Mouse (Mus musculus) heart, embryonic 12.5 days (tissue): ENCODE results near the gene Mast3. TPM values are rescaled to one million over a fixed set of nuclear protein-coding genes. Genes with fewer than 3 reads are reported as not detected.

ENCODE experiments used
- ATAC-seq: fragments of 200-750 bp; cut with Nextera tagmentation; 2 replicates; pipeline ENCODE4 v1.8.0; 2017; ENCODE audit warnings: moderate TSS enrichment, moderate library complexity; ENCODE audit not compliant: insufficient number of reproducible peaks, low FRiP score
- H3K27ac ChIP-seq: fragments of 300-500 bp; sonication (generic); 2 replicates; pipeline ENCODE4 v1.5.1; 2016; ENCODE audit warnings: mild to moderate bottlenecking, moderate library complexity; ENCODE audit not compliant: poor library complexity, severe bottlenecking
- H3K27me3 ChIP-seq: fragments of 300-500 bp; sonication (generic); replicated peaks from 2 replicates; pipeline ENCODE4 v1.6.1; 2016; ENCODE audit warnings: mild to moderate bottlenecking, moderate library complexity
- H3K36me3 ChIP-seq: fragments of 300-500 bp; sonication (generic); 2 replicates; pipeline ENCODE4 v1.6.1; 2016; ENCODE audit warnings: mild to moderate bottlenecking, moderate library complexity
- H3K4me1 ChIP-seq: fragments of 300-500 bp; sonication (generic); replicated peaks from 2 replicates; pipeline ENCODE4 v1.6.1; 2016; ENCODE audit warnings: mild to moderate bottlenecking
- H3K4me2 ChIP-seq: fragments of 300-500 bp; sonication (generic); 2 replicates; pipeline ENCODE4 v1.6.1; 2016; ENCODE audit warnings: mild to moderate bottlenecking, moderate library complexity
- H3K4me3 ChIP-seq: fragments of 300-500 bp; sonication (generic); 2 replicates; pipeline ENCODE4 v1.5.1; 2016; ENCODE audit warnings: mild to moderate bottlenecking
- H3K9ac ChIP-seq: fragments of 300-500 bp; sonication (generic); 2 replicates; pipeline ENCODE4 v1.6.1; 2016; ENCODE audit warnings: mild to moderate bottlenecking, moderate library complexity
- H3K9me3 ChIP-seq: fragments of 300-500 bp; sonication (generic); replicated peaks from 2 replicates; pipeline ENCODE4 v1.6.1; 2016; ENCODE audit warnings: mild to moderate bottlenecking, moderate library complexity
- WGBS: fragments of 180-500 bp; shearing (Covaris S2); methylation state at CpG from one replicate; pipeline ENCODE4 v1.1.7; 2016; 5-methylcytosine and 5-hydroxymethylcytosine counted together
- polyA plus RNA-seq: library from polyadenylated mRNA; unstranded; fragments of >200 nt; fragmentation: Nextera tagmentation; extraction: Ambion mirVana; gene quantifications from 2 replicates; pipeline ENCODE4 v1.2.1, GENCODE M21; 2016

Gene Mast3
- 7.2 and 8.1 TPM in 2 replicates for polyA plus RNA-seq

DNA sequence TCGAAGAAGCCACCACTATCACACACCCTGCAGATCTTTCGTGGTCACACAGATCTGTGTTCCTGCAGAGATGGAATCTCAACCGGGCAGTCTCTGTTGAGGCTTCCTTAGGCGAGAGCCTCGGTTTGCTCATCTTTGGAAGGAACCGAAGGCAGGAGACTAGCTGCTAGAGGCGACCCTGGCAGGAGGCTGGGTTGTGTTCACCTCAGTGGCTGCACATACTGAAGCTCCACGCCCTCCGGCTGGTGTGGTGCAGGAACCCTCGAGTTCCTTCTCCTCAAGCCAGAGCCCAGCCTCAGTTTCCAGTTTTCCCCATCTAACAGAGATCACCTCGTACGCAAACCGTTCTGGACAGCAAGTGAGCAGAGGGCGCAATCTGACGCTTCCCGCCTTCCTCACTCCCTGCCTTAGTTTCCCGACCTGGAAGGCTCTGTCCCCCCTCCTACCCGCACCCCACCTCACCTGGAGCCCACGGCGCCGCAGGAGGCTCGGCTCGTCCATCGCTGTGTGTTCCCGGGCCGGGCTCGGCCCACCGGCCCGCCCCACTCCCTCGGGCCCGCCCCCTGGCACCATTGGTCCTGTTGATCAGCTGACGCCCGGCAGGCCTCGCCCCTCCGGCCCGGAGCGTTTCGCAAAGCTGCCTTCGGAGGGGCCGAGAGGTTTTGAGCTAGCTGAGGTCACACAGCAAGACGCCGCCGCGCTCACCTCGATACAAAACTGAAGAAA lies at the start of gene Mast3:
TSS of gene Mast3 (minus strand) at position 574 of the 726 bp plus-strand sequence.
- no peaks in the 10 kb centered on the region for H3K9me3 ChIP-seq
- peak within 1 kb of the TSS; percentile 46 for H3K4me3 ChIP-seq
- H3K27me3 ChIP-seq = peaks cover 68% of the 10 kb centered on the region
- WGBS = under 1% methylated on average over 45 of the region's 45 CpGs
- H3K4me2 ChIP-seq = peak within 1 kb of the TSS; percentile 77
- peaks cover 12% of the 10 kb centered on the region for H3K4me1 ChIP-seq
- peak within 1 kb of the TSS; percentile 68 for H3K9ac ChIP-seq
- H3K27ac ChIP-seq = no peak within 1 kb of the TSS
- no peaks in the 10 kb centered on the region for H3K36me3 ChIP-seq
- ATAC-seq = peak; percentile 91

DNA sequence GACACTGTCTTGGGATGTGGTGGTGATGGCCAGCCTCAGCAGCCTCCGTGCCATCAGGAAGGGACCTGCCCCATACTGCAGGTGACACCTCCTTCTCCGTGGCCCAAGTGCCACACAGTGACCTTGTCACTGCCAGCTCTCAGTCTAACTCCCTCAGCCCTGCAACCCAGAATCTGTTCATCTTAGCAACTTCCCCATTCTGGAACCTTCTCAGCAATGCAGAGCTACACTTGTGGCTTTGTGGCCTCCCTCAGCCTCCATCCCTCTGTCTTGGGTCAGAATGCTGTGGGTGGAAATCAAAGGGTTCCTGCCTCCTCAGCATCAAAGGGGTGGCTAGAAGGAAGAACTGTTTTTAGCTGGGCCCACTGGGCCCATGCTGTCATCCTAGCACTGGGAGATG lies 49.0 kb upstream of the Mast3 start:
- H3K9me3 ChIP-seq = no peaks in the 10 kb centered on the region
- H3K4me2 ChIP-seq = no peak overlapping the region
- no peak overlapping the region for H3K4me3 ChIP-seq
- WGBS = 66% methylated on average over 2 of the region's 2 CpGs
- H3K36me3 ChIP-seq = no peaks in the 10 kb centered on the region
- ATAC-seq = no peak
- no peak overlapping the region for H3K9ac ChIP-seq
- no peak overlapping the region for H3K27ac ChIP-seq
- peaks cover 44% of the 10 kb centered on the region for H3K27me3 ChIP-seq
- peaks cover 20% of the 10 kb centered on the region for H3K4me1 ChIP-seq

DNA sequence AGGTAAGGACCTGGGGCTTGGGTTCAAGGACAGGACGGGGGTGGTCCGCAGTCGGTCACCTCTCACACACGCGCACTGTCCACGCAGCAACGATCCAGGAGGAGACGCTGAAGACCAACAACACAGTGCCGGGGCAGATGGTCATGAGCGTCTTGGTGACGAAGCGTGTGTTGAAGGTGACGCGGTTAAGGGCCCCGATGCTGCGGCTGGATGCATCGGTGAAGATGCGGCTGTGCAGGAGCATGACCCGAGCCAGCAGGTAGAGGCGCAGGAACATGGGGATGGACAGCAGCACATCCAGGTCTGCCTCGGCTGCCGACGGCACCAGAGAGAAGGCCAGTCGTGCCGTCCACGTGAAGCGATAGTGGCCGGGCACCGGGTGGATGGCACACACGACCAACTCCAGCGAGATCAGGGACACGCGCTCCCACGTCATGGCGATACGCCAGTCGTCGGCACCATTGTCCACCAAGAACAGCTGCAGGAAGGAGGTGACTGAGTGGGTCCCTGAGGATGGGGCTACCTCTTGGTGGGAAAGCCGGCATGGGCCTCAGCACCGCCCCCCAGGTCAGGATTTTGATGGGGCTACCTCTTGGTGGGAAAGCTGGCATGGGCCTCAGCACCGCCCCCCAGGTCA lies 47.9 kb upstream of the Mast3 start:
- no peak overlapping the region for H3K4me2 ChIP-seq
- no peak overlapping the region for H3K27ac ChIP-seq
- no peaks in the 10 kb centered on the region for H3K9me3 ChIP-seq
- no peak for ATAC-seq
- peaks cover 20% of the 10 kb centered on the region for H3K4me1 ChIP-seq
- no peak overlapping the region for H3K9ac ChIP-seq
- H3K36me3 ChIP-seq = no peaks in the 10 kb centered on the region
- no peak overlapping the region for H3K4me3 ChIP-seq
- WGBS = 85% methylated on average over 41 of the region's 41 CpGs
- peaks cover 55% of the 10 kb centered on the region for H3K27me3 ChIP-seq

GRCm38 (mm10) chr8:70851837-70852236 lies 47.0 kb upstream of the Mast3 start:
- Histone ChIP-seq H3K4me2 (no peak overlapping the region), H3K4me3 (no peak overlapping the region), H3K27me3 (peaks cover 57% of the 10 kb centered on the region), H3K36me3 (no peaks in the 10 kb centered on the region), H3K9me3 (no peaks in the 10 kb centered on the region), H3K4me1 (peaks cover 12% of the 10 kb centered on the region), H3K9ac (0 out of 2 replicates have a peak overlapping the region, but pooled peaks have one; percentile 32), H3K27ac (no peak overlapping the region)
- WGBS = 51% methylated on average over 6 of the region's 6 CpGs
- no peak for ATAC-seq

DNA sequence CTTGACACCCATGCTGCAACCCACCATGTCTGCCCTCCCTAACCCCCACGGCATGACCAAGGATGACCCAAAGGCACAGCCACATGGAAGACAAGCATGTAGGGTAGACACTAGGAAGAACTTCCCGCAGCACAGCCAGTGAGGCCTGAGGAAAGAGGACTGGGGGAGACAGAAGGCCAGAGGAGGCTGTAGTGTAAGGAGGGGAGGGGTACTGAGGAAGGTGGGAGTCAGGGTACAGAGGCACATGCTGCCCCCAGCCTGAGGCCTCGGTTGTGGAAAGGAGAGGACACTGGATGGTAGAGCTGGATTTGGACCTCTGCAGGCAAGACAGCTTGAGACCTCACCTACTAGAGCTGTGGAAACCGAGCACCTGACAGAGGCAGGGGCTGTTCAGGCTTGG lies 46.1 kb upstream of the Mast3 start:
- WGBS = 85% methylated on average over 4 of the region's 4 CpGs
- no peaks in the 10 kb centered on the region for H3K9me3 ChIP-seq
- peaks cover 58% of the 10 kb centered on the region for H3K27me3 ChIP-seq
- H3K9ac ChIP-seq = no peak overlapping the region
- ATAC-seq = no peak
- H3K4me2 ChIP-seq = no peak overlapping the region
- H3K4me1 ChIP-seq = peaks cover 7% of the 10 kb centered on the region; the same call in 1 of the 2 replicates
- no peak overlapping the region for H3K4me3 ChIP-seq
- H3K27ac ChIP-seq = no peak overlapping the region
- no peaks in the 10 kb centered on the region for H3K36me3 ChIP-seq

DNA sequence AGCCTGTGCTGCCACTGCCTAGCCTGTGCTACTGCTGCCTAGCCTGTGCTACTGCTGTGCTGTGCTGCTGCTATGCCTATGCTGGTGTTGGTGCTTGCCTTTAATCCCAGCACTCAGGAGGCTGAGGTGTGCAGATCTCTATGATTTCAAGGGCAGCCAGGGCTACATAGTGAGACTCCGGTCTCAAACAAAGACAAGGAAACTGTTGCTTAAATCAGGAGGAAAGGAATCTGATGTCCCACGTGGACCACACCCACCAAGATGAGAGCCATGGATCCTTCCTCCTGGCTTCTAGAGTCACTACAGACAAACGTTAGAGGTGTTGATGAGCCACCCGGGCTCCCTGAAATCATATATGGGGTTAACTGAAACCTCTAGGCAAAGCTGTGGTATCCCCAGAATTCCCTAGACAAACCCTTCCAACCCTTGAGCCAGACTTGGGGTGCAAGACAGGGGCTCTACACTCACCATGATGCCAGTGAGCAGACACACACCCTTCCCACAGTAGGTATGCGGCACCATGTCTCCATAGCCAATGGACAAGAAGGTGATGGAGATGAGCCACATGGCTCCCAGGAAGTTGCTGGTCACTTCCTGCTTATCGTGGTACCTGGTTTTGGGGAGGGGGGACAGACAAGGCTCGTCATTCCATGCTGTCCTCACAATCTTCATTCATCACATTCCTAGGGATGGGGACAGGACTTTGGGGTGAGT lies 45.4 kb upstream of the Mast3 start:
- 65% methylated on average over 7 of the region's 7 CpGs for whole genome bisulfite sequencing

DNA sequence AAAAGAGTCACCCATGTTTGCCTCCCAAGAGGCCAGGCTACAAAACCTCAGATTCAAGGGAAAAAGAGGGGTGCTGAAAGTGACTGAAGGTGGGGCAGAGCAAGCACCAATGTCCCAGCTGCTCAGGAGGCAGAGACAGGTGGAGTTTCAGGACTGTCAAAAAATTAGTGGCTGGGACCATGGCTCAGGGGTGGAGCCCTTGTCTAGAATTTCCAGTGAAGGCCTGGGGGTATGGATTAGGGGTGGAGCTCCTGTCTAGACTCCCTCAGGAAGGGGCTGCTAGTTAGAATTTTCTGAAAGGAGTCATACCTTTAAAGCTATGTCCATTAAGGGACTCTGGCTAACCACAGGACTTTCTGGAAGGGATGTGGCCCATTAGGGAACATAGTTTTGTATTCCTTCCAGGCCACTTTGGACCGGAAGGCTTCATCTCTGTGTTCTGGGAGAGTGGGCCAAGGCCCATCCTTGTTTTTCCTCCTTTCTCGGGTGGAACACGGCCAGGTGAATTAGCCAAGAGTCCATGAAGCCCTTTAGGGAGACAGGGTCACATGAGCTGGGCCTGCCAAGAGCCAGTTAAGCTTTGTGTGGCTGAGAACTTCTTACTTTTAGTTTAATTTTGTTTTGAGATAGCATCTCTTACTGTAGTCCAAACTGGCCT lies 44.6 kb upstream of the Mast3 start:
- no peak overlapping the region for H3K9ac ChIP-seq
- no peaks in the 10 kb centered on the region for H3K36me3 ChIP-seq
- H3K9me3 ChIP-seq = no peaks in the 10 kb centered on the region
- 72% methylated on average over 3 of the region's 3 CpGs for WGBS
- H3K4me3 ChIP-seq = no peak overlapping the region
- no peak for ATAC-seq
- H3K4me2 ChIP-seq = no peak overlapping the region
- H3K27ac ChIP-seq = no peak overlapping the region
- peaks cover 7% of the 10 kb centered on the region; the same call in 1 of the 2 replicates for H3K4me1 ChIP-seq
- peaks cover 51% of the 10 kb centered on the region for H3K27me3 ChIP-seq

More for the DNA sequence above, 45.4 kb upstream of the Mast3 start:
- Histone ChIP-seq H3K4me2 (no peak overlapping the region), H3K9me3 (no peaks in the 10 kb centered on the region), H3K4me3 (no peak overlapping the region), H3K9ac (no peak overlapping the region), H3K4me1 (peaks cover 7% of the 10 kb centered on the region; the same call in 1 of the 2 replicates), H3K27me3 (peaks cover 54% of the 10 kb centered on the region), H3K27ac (no peak overlapping the region), H3K36me3 (no peaks in the 10 kb centered on the region)
- no peak for ATAC-seq

- Histone ChIP-seq H3K27me3 (peaks cover 67% of the 10 kb centered on the region), H3K4me3 (no peak overlapping the region), H3K9ac (peak overlapping the region; percentile 18; the same call in 1 of the 2 replicates), H3K36me3 (no peaks in the 10 kb centered on the region), H3K4me2 (no peak overlapping the region), H3K4me1 (no peaks in the 10 kb centered on the region), H3K27ac (no peak overlapping the region), H3K9me3 (no peaks in the 10 kb centered on the region)
- no peak for ATAC-seq
- whole genome bisulfite sequencing = 47% methylated on average over 15 of the region's 15 CpGs
Observed at GRCm38 (mm10) chr8:70846371-70847154, 41.7 kb upstream of the Mast3 start.

GRCm38 (mm10) chr8:70845108-70845507 lies 40.3 kb upstream of the Mast3 start:
- Histone ChIP-seq H3K27ac (no peak overlapping the region), H3K4me2 (no peak overlapping the region), H3K4me3 (no peak overlapping the region), H3K36me3 (no peaks in the 10 kb centered on the region), H3K4me1 (peaks cover 6% of the 10 kb centered on the region; the same call in 1 of the 2 replicates), H3K9me3 (no peaks in the 10 kb centered on the region), H3K9ac (no peak overlapping the region), H3K27me3 (peaks cover 59% of the 10 kb centered on the region)
- 42% methylated on average over 5 of the region's 5 CpGs for WGBS
- no peak for ATAC-seq

DNA sequence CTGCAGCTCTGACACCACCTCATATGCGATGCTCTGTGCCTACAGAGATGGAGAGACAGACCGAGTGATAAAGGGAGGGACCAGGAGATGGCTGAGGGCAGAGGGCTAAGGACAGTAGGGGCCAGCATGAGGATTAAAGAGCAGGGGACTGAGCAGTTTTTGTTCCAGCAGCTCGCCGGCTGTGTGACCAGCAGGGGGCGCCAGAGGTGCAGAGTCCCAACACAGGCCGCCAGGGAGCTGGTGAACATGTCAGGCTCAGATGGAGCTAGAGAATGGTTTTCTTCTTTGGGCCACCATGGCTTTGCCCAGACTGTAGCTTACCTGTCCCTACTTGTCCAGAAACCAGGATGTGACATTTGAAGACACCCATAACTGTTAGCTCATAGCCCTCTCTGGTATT lies 39.7 kb upstream of the Mast3 start:
- Histone ChIP-seq H3K36me3 (no peaks in the 10 kb centered on the region), H3K4me2 (no peak overlapping the region), H3K27me3 (peaks cover 56% of the 10 kb centered on the region), H3K9me3 (no peaks in the 10 kb centered on the region), H3K4me3 (no peak overlapping the region), H3K9ac (no peak overlapping the region), H3K4me1 (peaks cover 7% of the 10 kb centered on the region; the same call in 1 of the 2 replicates), H3K27ac (no peak overlapping the region)
- WGBS = 2% methylated on average over 6 of the region's 6 CpGs
- no peak for ATAC-seq
